Mouse (Mus musculus): ENCODE results near the gene Ipo11.

The Ipo11 gene

GRCm38 (mm10) chr13:106904637-106905036 is 32.1 kb downstream of the Ipo11 start:
- no peak for DNase-seq (ENCODE audit: extremely low spot score, low spot score)

- DNase-seq (ENCODE audit: extremely low spot score, low spot score) = no peak
These were observed 42.5 kb downstream of the Ipo11 start for GRCm38 (mm10) chr13:106894284-106894683.

- no peak for DNase-seq (ENCODE audit: extremely low spot score, low spot score)
These were observed 43.1 kb downstream of the Ipo11 start for GRCm38 (mm10) chr13:106893701-106894100.

GRCm38 (mm10) chr13:106893196-106893595 is 43.6 kb downstream of the Ipo11 start:
- DNase-seq (ENCODE audit: extremely low spot score, low spot score) = no peak

- no peak for DNase-seq (ENCODE audit: extremely low spot score, low spot score)
These were observed 49.4 kb downstream of the Ipo11 start for GRCm38 (mm10) chr13:106887364-106887763.

GRCm38 (mm10) chr13:106884249-106884648 is 52.5 kb downstream of the Ipo11 start:
- no peak for DNase-seq (ENCODE audit: extremely low spot score, low spot score)

- no peak for DNase-seq (ENCODE audit: extremely low spot score, low spot score)
These were observed 60.5 kb downstream of the Ipo11 start for GRCm38 (mm10) chr13:106876278-106876677.

GRCm38 (mm10) chr13:106865547-106865946 is 71.2 kb downstream of the Ipo11 start:
- DNase-seq (ENCODE audit: extremely low spot score, low spot score) = no peak

- DNase-seq (ENCODE audit: extremely low spot score, low spot score) = no peak
These were observed 78.0 kb downstream of the Ipo11 start for GRCm38 (mm10) chr13:106858779-106859178.

GRCm38 (mm10) chr13:106856556-106856955 is 80.2 kb downstream of the Ipo11 start:
- DNase-seq (ENCODE audit: extremely low spot score, low spot score) = no peak

- no peak for DNase-seq (ENCODE audit: extremely low spot score, low spot score)
These were observed 89.2 kb downstream of the Ipo11 start for GRCm38 (mm10) chr13:106847534-106847933.

GRCm38 (mm10) chr13:106844928-106845327 is 91.8 kb downstream of the Ipo11 start:
- DNase-seq (ENCODE audit: extremely low spot score, low spot score) = no peak

GRCm38 (mm10) chr13:106842542-106842941 is 94.2 kb downstream of the Ipo11 start:
- no peak for DNase-seq (ENCODE audit: extremely low spot score, low spot score)

GRCm38 (mm10) chr13:106838778-106839177 is 98.0 kb downstream of the Ipo11 start:
- no peak for DNase-seq (ENCODE audit: extremely low spot score, low spot score)

- no peak for DNase-seq (ENCODE audit: extremely low spot score, low spot score)
These were observed 100.3 kb downstream of the Ipo11 start for GRCm38 (mm10) chr13:106836527-106836879.

GRCm38 (mm10) chr13:106835844-106836526 is 100.8 kb downstream of the Ipo11 start:
- no peak for DNase-seq (ENCODE audit: extremely low spot score, low spot score)

GRCm38 (mm10) chr13:106830029-106830428 is 106.7 kb downstream of the Ipo11 start:
- DNase-seq (ENCODE audit: extremely low spot score, low spot score) = no peak

- DNase-seq (ENCODE audit: extremely low spot score, low spot score) = no peak
These were observed 107.3 kb downstream of the Ipo11 start for GRCm38 (mm10) chr13:106829327-106829997.

GRCm38 (mm10) chr13:106825618-106826017 is 111.1 kb downstream of the Ipo11 start:
- DNase-seq (ENCODE audit: extremely low spot score, low spot score) = no peak

GRCm38 (mm10) chr13:106823875-106824191 is 112.9 kb downstream of the Ipo11 start:
- DNase-seq (ENCODE audit: extremely low spot score, low spot score) = no peak

- no peak for DNase-seq (ENCODE audit: extremely low spot score, low spot score)
These were observed 113.5 kb downstream of the Ipo11 start for GRCm38 (mm10) chr13:106823121-106823874.

- no peak for DNase-seq (ENCODE audit: extremely low spot score, low spot score)
These were observed 116.6 kb downstream of the Ipo11 start for GRCm38 (mm10) chr13:106820149-106820548.

GRCm38 (mm10) chr13:106819749-106820148 is 117.0 kb downstream of the Ipo11 start:
- DNase-seq (ENCODE audit: extremely low spot score, low spot score) = no peak

Data from neural tube, embryonic 10.5 days (tissue).